Mouse (Mus musculus) myocyte (in vitro differentiated cells): ENCODE results near the gene Pan3.

Experiments
- CEBPB ChIP-seq: IDR thresholded peaks from 2 replicates; pipeline ENCODE4 v1.6.1; 2011; ENCODE audit warnings: mild to moderate bottlenecking, moderate library complexity; ENCODE audit not compliant: poor library complexity, insufficient read depth, severe bottlenecking
- E2F4 ChIP-seq: IDR thresholded peaks from one replicate; pipeline ENCODE4 v1.6.1; 2011; ENCODE audit warnings: mild to moderate bottlenecking, control low read depth, moderate library complexity; ENCODE audit not compliant: insufficient read depth
- MAX ChIP-seq: IDR thresholded peaks from one replicate; pipeline ENCODE4 v1.6.1; 2011; ENCODE audit warnings: low read depth, mild to moderate bottlenecking, control low read depth
- MYOD1 ChIP-seq, 3 experiments: IDR thresholded peaks; one replicate each; pipeline ENCODE4 v1.6.1; 2011; ENCODE audit warnings: control low read depth in 2 of 3, low read depth in 2 of 3, mild to moderate bottlenecking in 2 of 3, moderate library complexity in 1 of 3; ENCODE audit not compliant: insufficient read length in 2 of 3, control insufficient read depth in 1 of 3
- MYOG ChIP-seq, 3 experiments: IDR thresholded peaks; one replicate each; pipeline ENCODE4 v1.6.1; 2011; ENCODE audit warnings: control low read depth in 2 of 3, low read depth in 2 of 3, mild to moderate bottlenecking in 2 of 3; ENCODE audit not compliant: insufficient read length in 2 of 3, control insufficient read depth in 1 of 3, insufficient read depth in 1 of 3
- POLR2A ChIP-seq: IDR thresholded peaks from one replicate; pipeline ENCODE4 v1.6.1; 2011; ENCODE audit warnings: low read depth, mild to moderate bottlenecking, control low read depth, moderate library complexity; ENCODE audit not compliant: insufficient read length
- POLR2AphosphoS2 ChIP-seq: IDR thresholded peaks from one replicate; pipeline ENCODE4 v1.6.1; 2011; ENCODE audit warnings: low read depth, control low read depth; ENCODE audit not compliant: insufficient read length
- REST ChIP-seq: IDR thresholded peaks from one replicate; pipeline ENCODE4 v1.6.1; 2011; ENCODE audit warnings: mild to moderate bottlenecking, control low read depth, moderate library complexity; ENCODE audit not compliant: insufficient read depth, insufficient read length
- SRF ChIP-seq: IDR thresholded peaks from one replicate; pipeline ENCODE4 v1.6.1; 2011; ENCODE audit warnings: low read depth; ENCODE audit not compliant: control insufficient read depth, insufficient read length
- TCF12 ChIP-seq: IDR thresholded peaks from one replicate; pipeline ENCODE4 v1.6.1; 2011; ENCODE audit warnings: mild to moderate bottlenecking, control low read depth; ENCODE audit not compliant: poor library complexity, insufficient read depth, severe bottlenecking
- TCF3 ChIP-seq: IDR thresholded peaks from one replicate; pipeline ENCODE4 v1.6.1; 2011; ENCODE audit warnings: low read depth, control low read depth; ENCODE audit not compliant: insufficient read length
- USF1 ChIP-seq: IDR thresholded peaks from one replicate; pipeline ENCODE4 v1.6.1; 2011; ENCODE audit warnings: low read depth, mild to moderate bottlenecking, control low read depth, moderate library complexity

- TF ChIP-seq MYOD1 (IDR thresholded peaks at IDR 0.05; ENCODE audit: control insufficient read depth in 1 of 3, insufficient read length in 2 of 3, low read depth in 2 of 3), result no peak
- TF ChIP-seq POLR2A, result no peak
- TF ChIP-seq REST, result no peak
- TF ChIP-seq TCF12, result no peak
- TF ChIP-seq E2F4, result no peak
- TF ChIP-seq USF1, result no peak
- no peak for TF ChIP-seq MYOG (IDR thresholded peaks at IDR 0.05; ENCODE audit: control insufficient read depth in 1 of 3, insufficient read depth in 1 of 3, insufficient read length in 2 of 3, low read depth in 2 of 3)
- no peak for TF ChIP-seq POLR2AphosphoS2
- TF ChIP-seq SRF, result no peak
- TF ChIP-seq MAX, result no peak
- no peak for TF ChIP-seq CEBPB
- no peak for TF ChIP-seq TCF3
These were observed 43.1 kb upstream of the Pan3 start for GRCm38 (mm10) chr5:147386865-147387264.
